Comparison of ENCODE assay signal across 8 mouse cellular contexts in the genomic region with DNA sequence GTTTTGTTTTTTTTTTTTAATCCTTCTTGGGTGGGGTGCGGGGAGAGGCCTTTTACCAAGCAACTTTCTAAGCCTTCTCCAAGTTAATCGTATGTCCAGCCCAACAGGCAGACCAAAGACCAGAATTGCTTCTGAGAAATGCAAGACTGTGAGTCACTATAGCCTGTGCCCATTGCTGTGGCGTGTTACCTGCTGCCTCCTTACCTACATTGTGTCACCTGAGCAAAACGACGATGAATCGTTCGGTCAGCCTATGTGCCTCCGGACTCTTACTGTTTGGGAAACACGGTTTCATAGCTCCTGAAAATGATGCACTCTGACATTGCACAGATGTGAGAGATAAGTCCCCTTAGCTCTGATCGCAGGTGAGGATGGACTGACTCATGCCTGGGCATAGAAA. TPM values are rescaled to one million over a fixed set of nuclear protein-coding genes. Genes with fewer than 3 reads are reported as not detected.
DNase-seq lines count a peak whose midpoint lies in the region; ATAC-seq and TF ChIP-seq lines count a peak whose summit lies in the region.

No protein-coding gene starts in this region.

- no peaks in the 10 kb centered on the region for H3K79me2 ChIP-seq in heart, adult 2 months (replicated peaks; ENCODE audit: control insufficient read depth, insufficient read depth, low read length)

- peak overlapping the region; percentile 99 for H3K4me2 ChIP-seq in forebrain, embryonic 16.5 days (ENCODE audit: low read length)
- H3K4me2 ChIP-seq in liver, embryonic 15.5 days: peak overlapping the region; percentile 87

- ATAC-seq in forebrain, embryonic 16.5 days: no peak
- ATAC-seq in liver, embryonic 15.5 days (ENCODE audit: insufficient read depth): no peak

- no peaks in the 10 kb centered on the region for H3K9me3 ChIP-seq in heart, embryonic 10.5 days
- H3K9me3 ChIP-seq in E14TG2a.4 (ENCODE audit: low read length): no peaks in the 10 kb centered on the region
- no peaks in the 10 kb centered on the region for H3K9me3 ChIP-seq in forebrain, embryonic 16.5 days (ENCODE audit: control insufficient read depth, low read length)
- no peaks in the 10 kb centered on the region for H3K9me3 ChIP-seq in liver, embryonic 15.5 days (replicated peaks)

- intact Hi-C loops in heart, adult 2 months (cut with DNase I): no loop called here

- no peaks in the 10 kb centered on the region for H3K4me1 ChIP-seq in heart, embryonic 10.5 days
- no peaks in the 10 kb centered on the region for H3K4me1 ChIP-seq in heart, adult 2 months (ENCODE audit: control insufficient read depth, insufficient read depth, low read length)
- peaks cover 36% of the 10 kb centered on the region for H3K4me1 ChIP-seq in E14TG2a.4 (replicated peaks; ENCODE audit: low read depth, low read length)
- peaks cover 19% of the 10 kb centered on the region for H3K4me1 ChIP-seq in forebrain, embryonic 16.5 days (replicated peaks; ENCODE audit: control insufficient read depth, insufficient read depth, low read length)
- H3K4me1 ChIP-seq in liver, embryonic 15.5 days (replicated peaks): peaks cover 23% of the 10 kb centered on the region

- peak overlapping the region; percentile 95 for H3K4me3 ChIP-seq in heart, embryonic 10.5 days
- H3K4me3 ChIP-seq in heart, adult 2 months: no peak overlapping the region
- peak overlapping the region; percentile 96 for H3K4me3 ChIP-seq in E14TG2a.4 (replicated peaks; ENCODE audit: low read length)
- no peak overlapping the region; the same call in 1 of the 2 replicates for H3K4me3 ChIP-seq in forebrain, embryonic 16.5 days (replicated peaks; ENCODE audit: low read length)
- H3K4me3 ChIP-seq in liver, embryonic 15.5 days (replicated peaks): peak overlapping the region; percentile 67; the same call in 1 of the 2 replicates

- no peak overlapping the region for H3K9ac ChIP-seq in heart, adult 2 months (ENCODE audit: low read depth, low read length)
- H3K9ac ChIP-seq in forebrain, embryonic 16.5 days (replicated peaks; ENCODE audit: low read depth, low read length): no peak overlapping the region
- no peak overlapping the region for H3K9ac ChIP-seq in liver, embryonic 15.5 days

- peaks cover 15% of the 10 kb centered on the region for H3K27me3 ChIP-seq in heart, embryonic 10.5 days (ENCODE audit: insufficient read depth, poor library complexity, severe bottlenecking)
- no peaks in the 10 kb centered on the region for H3K27me3 ChIP-seq in heart, adult 2 months (ENCODE audit: control insufficient read depth, insufficient read depth, low read length)
- H3K27me3 ChIP-seq in E14TG2a.4 (ENCODE audit: insufficient read depth, low read length): peaks cover 8% of the 10 kb centered on the region
- H3K27me3 ChIP-seq in forebrain, embryonic 16.5 days (replicated peaks; ENCODE audit: control insufficient read depth, insufficient read depth, low read length): peaks cover 15% of the 10 kb centered on the region
- H3K27me3 ChIP-seq in liver, embryonic 15.5 days: peaks cover 48% of the 10 kb centered on the region

- H3K36me3 ChIP-seq in heart, embryonic 10.5 days: 0 out of 2 replicates have a peak, but pooled peaks cover 3% of the 10 kb centered on the region
- no peaks in the 10 kb centered on the region for H3K36me3 ChIP-seq in heart, adult 2 months (ENCODE audit: control insufficient read depth, insufficient read depth, low read length)
- H3K36me3 ChIP-seq in E14TG2a.4 (ENCODE audit: insufficient read depth, low read length): peaks cover 8% of the 10 kb centered on the region
- H3K36me3 ChIP-seq in forebrain, embryonic 16.5 days (ENCODE audit: control insufficient read depth, insufficient read depth): no peaks in the 10 kb centered on the region
- H3K36me3 ChIP-seq in liver, embryonic 15.5 days (replicated peaks): no peaks in the 10 kb centered on the region

- no peak for TF ChIP-seq CTCF in heart, adult 2 months (IDR thresholded peaks at IDR 0.05)
- no peak for TF ChIP-seq CTCF in E14TG2a.4 (conservative IDR thresholded peaks at IDR 0.05; ENCODE audit: low read length)

- no peak overlapping the region for H3K27ac ChIP-seq in heart, embryonic 10.5 days
- H3K27ac ChIP-seq in heart, adult 2 months: no peak overlapping the region
- H3K27ac ChIP-seq in forebrain, embryonic 16.5 days (ENCODE audit: low read length): no peak overlapping the region
- no peak overlapping the region for H3K27ac ChIP-seq in liver, embryonic 15.5 days (replicated peaks)

- DNase-seq in heart, embryonic 10.5 days (ENCODE audit: low spot score): peak; percentile 70
- no peak for DNase-seq in heart, adult 2 months
- DNase-seq in right cerebral cortex, postnatal 36 days (ENCODE audit: low spot score in 2 of 2): no peak
- DNase-seq in c-Kit-positive CD71-positive TER-119-positive erythroid progenitor cells, embryonic 14.5 days (ENCODE audit: low spot score): no peak
- no peak for DNase-seq in gastrocnemius, adult 8-10 months (ENCODE audit: low spot score in 2 of 2)

- WGBS in heart, embryonic 10.5 days: 9% methylated on average over 10 of the region's 10 CpGs
- WGBS in heart, adult 2 months: 24% methylated on average over 10 of the region's 10 CpGs
- WGBS in forebrain, embryonic 16.5 days: 9% methylated on average over 10 of the region's 10 CpGs
- 10% methylated on average over 10 of the region's 10 CpGs for WGBS in liver, embryonic 15.5 days (ENCODE audit: insufficient replicate concordance)

- TF ChIP-seq EP300 in heart, adult 2 months (IDR thresholded peaks at IDR 0.05; ENCODE audit: insufficient read depth, low read depth, low read length): no peak

- TF ChIP-seq POLR2A in heart, adult 2 months (IDR thresholded peaks at IDR 0.05; ENCODE audit: insufficient read depth, low read depth, low read length): no peak

RNA-seq across cellular contexts. Expression of gene Pawr, which starts 1.0 kb away (rescaled TPM):
- 17.7 and 28.3 TPM in 2 replicates for polyA plus RNA-seq in heart, embryonic 10.5 days (2016; fragmentation: Nextera tagmentation; extraction: Ambion mirVana)
- total RNA-seq in heart, adult 2 months (2021): 1 to 10 TPM; 2.5 to 3.5 TPM
- polyA plus RNA-seq in heart, adult 2 months (2012; rRNA removed): 1.1 and 2.0 TPM in 2 replicates
- 2.2 and 2.4 TPM in 2 replicates for polyA plus RNA-seq in forebrain, embryonic 16.5 days (2015; fragmentation: Nextera tagmentation; extraction: Ambion mirVana)
- 4.1 and 4.5 TPM in 2 replicates for polyA plus RNA-seq in liver, embryonic 15.5 days (2015; fragmentation: Nextera tagmentation; extraction: Ambion mirVana)
- 1 to 10 TPM in 1 of 4 experiments, under 1 TPM in 3; 0.46 to 1.3 (median 0.47) TPM for total RNA-seq in gastrocnemius, adult 8-10 months (2022)

Comparison
In these comparisons a context has a peak if more than half of its experiments do, and no peak if none do; other contexts are left out.
1. H3K4me3 ChIP-seq: peak in heart, embryonic 10.5 days (single experiment), E14TG2a.4 (single experiment) and liver, embryonic 15.5 days (single experiment); none in heart, adult 2 months (single experiment) and forebrain, embryonic 16.5 days (single experiment).